Mouse (Mus musculus): ENCODE measurements at regions not wholly inside any gene's neighbourhood (a gene's known extent, or its start where the extent isn't known, plus 50 kb on each side); places are given as distances from the start of the nearest gene placed in this dataset.
A peak's percentile ranks its signal among the peaks of the same experiment; 100 is the strongest.
"Not testable (repeated sequence)": the region's sequence is repeated elsewhere in the genome, so short reads cannot be mapped to it uniquely, and the experiment has no call there.

DNA sequence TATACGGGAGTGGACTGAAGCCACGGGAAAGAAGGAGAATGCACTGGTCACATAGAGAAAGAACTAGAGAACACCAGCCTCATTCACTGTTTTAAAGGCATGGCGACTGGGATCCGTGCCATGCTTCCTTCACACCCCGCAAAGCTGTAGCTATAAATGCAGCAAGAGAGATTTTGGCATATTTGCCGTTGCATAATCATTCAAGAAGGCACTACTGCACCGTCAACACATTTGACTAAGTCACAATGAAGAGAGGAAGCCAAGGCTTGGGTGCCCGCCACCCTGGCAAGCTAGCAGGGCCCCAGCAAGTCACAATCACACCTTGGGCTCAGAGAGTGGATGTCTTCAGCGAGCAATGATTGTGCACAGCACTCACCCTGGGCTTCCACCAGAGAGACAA lies 167.1 kb downstream of the Dhx15 start:
- DNase-seq (ENCODE audit: extremely low spot score in 1 of 2, low spot score in 2 of 2): peak; percentile 57 to 77

DNA sequence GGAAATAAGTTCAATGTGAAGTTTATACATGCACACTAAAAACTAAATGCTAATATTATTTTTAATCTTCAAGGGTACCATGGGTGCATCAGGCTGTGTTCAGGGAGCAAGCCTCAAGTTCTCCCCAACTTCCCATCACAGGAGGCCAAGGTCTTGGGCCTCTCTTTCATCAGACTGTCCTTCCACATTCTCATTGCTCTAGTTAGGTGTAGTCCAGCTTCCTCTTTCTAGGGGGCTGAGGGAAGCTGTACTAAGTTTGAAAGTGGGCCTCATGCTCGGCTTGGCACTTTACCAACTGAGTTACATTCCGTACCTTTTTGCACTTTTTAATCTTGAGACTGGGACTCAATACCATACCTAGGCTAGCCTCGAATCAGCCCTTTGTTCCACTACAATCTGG lies 173.3 kb downstream of the Dhx15 start:
- intact Hi-C loops (cut with DNase I): no loop called here
- DNase-seq (ENCODE audit: extremely low spot score in 1 of 2, low spot score in 2 of 2): no peak

More for the DNA sequence above, 167.1 kb downstream of the Dhx15 start:
- intact Hi-C loops (cut with DNase I): no loop called here

DNA sequence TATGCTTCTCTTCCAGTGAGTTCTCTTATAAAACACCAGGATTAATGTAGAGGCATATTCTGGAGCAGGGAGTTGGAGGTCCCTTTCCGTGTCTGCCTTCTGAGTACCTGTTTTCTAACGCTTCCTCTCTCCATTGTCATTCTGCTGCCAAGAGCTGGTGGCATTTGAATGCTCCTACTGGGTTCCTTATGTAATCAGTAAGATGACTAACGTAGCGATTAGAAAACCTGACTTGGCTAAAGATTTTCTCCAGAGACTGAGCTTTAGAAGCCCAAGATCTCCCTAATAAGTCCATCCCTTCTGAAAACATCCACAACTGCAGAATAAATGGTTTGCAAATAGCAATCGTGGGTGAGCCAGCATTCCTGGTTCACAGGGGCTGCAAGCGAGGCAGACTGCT lies 174.5 kb downstream of the Dhx15 start:
- no peak for DNase-seq (ENCODE audit: extremely low spot score in 1 of 2, low spot score in 2 of 2)
- intact Hi-C loops (cut with DNase I): no loop called here

DNA sequence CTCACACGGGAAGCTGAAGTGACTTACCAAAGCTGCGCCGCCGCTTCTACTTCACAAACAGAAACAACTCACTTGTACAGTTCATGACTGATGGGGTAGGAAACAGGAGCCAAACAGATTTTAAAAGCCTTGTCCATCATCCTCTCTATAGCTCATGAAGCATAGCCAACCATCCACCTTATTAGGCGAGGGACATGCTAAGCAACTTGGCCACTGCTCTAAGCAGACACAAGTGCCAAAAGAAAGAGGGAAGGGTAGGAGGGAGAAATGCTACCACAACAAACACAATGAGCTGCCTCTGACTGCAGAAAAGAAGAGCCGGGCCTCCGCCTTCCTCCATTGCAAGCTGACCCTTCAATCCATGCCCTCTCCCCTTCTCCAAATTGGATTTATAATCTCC lies 179.9 kb downstream of the Dhx15 start:
- intact Hi-C loops (cut with DNase I): no loop called here
- no peak for DNase-seq (ENCODE audit: extremely low spot score in 1 of 2, low spot score in 2 of 2)

DNA sequence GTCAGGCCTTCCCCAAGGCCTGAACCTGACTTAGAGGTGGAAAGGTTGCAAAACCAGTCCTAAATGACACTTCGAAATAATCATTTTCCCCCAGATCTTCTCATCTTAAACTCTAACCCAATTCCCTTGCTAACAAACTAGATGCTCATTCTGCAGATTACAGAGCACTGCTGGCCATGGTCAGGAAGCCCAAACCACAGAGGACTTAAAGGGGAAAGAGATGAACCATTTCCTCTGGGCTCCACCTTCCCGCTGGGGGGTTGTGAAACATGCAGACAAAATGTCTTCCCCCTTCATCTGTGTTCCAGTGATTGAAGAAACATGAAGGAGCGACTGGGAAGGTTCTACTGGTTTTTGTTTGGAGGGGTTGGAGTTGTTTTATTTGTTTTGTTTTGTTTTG lies 181.4 kb downstream of the Dhx15 start:
- intact Hi-C loops (cut with DNase I): no loop called here
- DNase-seq (ENCODE audit: extremely low spot score in 1 of 2, low spot score in 2 of 2): no peak

DNA sequence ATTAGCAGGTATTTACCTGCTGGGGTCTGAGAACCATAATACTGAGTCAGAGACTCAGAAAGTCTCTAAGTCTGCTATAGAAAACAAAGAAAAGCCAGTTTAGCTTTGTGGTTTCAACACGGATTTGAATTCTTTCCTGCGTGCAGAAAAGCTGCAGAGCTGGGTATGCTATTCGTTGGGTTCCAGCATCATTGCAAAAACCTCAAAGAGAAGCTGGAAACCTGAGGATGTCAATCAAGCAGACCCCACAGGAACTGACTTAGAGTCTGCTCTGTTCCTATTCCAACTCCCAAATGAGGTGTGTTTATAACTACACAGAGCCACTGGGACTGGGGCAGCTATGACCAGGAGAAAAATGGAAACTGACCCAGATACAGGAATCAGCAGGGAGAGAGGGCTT lies 183.5 kb downstream of the Dhx15 start:
- intact Hi-C loops (cut with DNase I): no loop called here
- no peak for DNase-seq (ENCODE audit: extremely low spot score in 1 of 2, low spot score in 2 of 2)

DNA sequence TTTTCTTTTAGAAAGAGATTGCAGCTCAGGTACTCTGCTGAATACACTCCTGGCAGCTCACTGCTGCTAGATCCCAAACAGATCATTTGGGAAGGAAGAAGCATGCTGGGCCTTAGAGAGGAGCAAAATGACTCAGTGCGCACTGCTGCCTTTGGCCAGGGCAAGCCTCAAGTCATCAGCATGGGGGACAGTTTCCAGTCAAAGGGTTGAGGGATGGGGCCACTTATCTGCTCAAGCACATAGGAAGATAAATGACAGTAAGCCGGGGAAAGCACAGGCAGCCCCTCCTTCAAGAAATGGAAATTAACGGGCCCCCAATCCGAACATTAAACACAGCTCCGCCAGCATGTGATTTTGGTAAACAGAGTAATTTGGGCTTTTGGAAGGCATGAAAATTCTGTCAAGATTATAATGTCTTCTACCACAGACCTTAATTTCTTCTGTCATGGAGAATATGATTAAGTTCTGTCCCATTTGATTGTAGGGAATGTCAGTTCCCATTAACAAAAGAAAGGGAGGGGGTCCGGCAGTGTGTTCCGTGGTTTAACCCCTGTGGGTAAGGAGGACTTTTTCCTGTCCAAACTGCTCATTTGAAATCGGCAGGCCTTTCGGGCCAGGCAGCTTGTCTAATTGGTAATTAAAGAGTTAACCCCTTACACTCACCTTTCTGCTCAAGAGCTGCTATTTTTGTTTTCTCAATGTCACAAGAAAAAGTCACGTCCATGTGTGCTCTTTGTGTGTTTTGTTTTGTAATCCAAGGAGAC lies 199.3 kb downstream of the Dhx15 start:
- intact Hi-C loops (cut with DNase I): no loop called here
- DNase-seq (ENCODE audit: extremely low spot score in 1 of 2, low spot score in 2 of 2): no peak

DNA sequence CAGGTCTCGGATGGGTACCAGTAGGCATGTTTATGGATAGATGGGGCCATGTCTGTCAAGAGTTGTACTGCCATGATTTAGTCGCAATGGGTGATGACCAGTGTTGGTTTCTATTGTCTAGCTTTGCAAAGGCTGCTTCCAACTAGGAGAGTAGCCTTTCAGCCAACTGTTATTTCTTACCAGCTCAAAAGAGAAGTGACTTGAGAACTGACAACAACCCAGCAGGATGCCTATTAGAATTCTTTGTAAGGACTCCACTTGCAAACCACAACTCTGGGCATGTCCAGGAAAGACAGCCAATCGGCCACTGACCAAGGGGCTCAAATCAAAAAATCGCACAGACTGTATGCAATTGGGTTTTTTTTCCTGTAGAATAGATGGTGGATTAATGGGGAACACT lies 200.9 kb downstream of the Dhx15 start:
- DNase-seq (ENCODE audit: extremely low spot score in 1 of 2, low spot score in 2 of 2): no peak
- intact Hi-C loops (cut with DNase I): no loop called here

DNA sequence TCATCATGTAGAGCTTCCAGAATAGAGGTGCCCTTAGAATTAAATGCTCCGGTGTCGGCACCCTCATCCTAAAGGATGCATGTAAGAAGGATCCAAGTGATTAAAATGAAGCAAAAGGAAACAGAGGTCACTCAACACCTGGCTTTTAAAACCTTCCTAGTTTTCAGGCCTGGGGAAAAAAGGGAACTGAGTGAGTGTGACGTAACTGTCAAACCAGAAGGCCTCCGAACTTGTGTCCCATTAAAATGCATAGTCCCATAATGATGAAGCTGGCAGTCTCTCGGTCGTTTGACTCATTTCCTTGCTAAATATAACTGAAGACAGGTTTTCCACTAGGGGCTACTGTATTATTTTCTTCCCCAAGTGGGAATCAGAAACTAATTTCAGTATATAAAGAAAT lies 201.4 kb downstream of the Dhx15 start:
- no peak for DNase-seq (ENCODE audit: extremely low spot score in 1 of 2, low spot score in 2 of 2)
- intact Hi-C loops (cut with DNase I): no loop called here

DNA sequence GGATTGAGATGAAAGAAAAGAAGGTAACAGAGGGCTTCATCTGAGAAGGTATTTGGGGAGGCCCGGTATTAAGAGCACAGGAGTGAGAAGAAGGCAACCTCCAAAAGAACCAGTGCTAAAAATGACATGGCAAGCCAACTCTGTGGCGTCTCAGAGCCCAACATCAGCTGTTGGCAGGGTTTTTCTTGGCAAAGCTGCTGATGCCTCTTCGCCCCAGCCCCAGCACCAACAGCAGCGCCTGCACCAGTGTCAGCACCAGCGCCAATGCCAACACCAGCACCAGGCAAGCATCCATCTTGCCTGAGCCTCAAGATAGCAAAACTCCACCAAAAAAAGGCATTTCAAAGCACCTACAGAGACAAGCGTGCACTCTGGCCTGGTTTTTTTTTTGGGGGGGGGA lies 205.3 kb downstream of the Dhx15 start:
- intact Hi-C loops (cut with DNase I): no loop called here
- DNase-seq (ENCODE audit: extremely low spot score in 1 of 2, low spot score in 2 of 2): no peak

DNA sequence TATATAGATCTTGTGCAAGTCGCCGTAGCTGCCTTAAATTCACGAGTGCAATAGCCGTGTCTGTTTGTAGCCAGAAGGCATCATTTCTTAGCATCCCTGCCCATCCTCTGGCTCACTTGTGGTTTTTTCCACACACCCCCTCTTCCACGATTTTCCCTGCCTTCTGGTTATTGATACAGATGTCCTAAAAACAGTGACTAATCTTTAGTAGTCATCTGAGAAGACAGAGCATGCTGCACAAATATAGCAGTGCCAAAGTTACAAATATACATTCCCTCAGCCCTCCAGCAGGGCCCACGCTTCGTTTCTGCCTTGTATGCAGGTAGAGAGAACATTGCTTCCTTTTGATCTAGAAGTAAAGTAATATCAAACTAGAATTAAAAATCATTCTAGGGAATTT lies 207.5 kb downstream of the Dhx15 start:
- intact Hi-C loops (cut with DNase I): no loop called here
- DNase-seq (ENCODE audit: extremely low spot score in 1 of 2, low spot score in 2 of 2): no peak

DNA sequence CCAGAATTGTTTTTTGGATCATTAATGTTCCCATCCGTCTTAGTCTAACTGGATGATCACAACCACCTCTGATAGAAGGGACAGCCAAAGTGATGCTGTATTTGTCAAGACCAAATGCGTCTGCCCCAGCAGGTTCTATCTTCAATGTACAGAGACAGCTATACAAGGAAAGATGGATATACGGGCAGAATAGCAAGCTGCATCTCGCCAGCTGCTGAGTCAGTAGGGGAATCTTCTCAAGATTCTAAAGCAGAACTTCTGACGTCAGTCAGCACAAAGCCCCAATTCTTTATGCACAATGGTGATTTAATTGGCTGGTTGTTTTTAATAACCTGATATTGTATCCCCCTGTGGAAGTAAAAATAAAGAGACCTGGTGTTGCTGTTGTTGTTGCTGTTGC lies 209.4 kb downstream of the Dhx15 start:
- DNase-seq (ENCODE audit: extremely low spot score in 1 of 2, low spot score in 2 of 2): no peak
- intact Hi-C loops (cut with DNase I): no loop called here

DNA sequence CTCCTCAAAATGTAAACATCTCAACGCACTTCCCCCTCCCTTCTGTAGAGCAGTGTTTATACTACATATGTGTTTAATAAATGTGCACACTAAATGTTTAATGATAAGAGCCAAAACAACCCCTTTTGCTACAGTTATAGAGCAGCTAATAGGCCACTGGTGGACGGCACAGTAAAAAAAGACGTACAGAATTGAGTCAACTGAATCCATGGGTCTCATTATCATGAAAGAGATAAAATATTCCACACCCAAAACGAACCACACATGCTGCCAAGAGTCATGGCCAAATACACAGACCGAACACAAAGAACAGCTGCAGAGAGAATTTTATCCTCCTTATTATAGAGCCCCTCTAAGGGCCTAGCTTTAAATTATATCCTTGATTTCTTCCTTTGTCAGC lies 237.8 kb downstream of the Dhx15 start:
- intact Hi-C loops (cut with DNase I): no loop called here
- no peak for DNase-seq (ENCODE audit: extremely low spot score in 1 of 2, low spot score in 2 of 2)

DNA sequence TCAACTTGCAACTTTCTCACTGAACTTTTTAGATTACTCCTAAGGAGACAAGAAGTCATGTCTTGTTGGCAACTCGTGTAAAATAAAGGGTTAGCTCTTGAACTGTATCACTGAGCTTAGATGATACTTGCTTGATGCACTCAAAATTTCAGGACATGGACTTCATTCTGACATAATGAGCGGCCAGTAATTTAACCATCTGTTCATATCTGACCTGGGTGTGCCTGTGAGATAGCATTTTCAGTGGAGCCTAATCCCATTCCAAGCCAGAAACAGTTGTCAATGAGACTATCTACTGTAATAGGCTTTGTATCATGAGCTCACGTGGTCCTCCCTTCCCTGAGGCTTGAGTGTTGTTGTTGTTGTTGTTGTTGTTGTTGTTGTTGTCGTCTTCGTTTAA lies 240.3 kb downstream of the Dhx15 start:
- intact Hi-C loops (cut with DNase I): no loop called here
- DNase-seq (ENCODE audit: extremely low spot score in 1 of 2, low spot score in 2 of 2): no peak

DNA sequence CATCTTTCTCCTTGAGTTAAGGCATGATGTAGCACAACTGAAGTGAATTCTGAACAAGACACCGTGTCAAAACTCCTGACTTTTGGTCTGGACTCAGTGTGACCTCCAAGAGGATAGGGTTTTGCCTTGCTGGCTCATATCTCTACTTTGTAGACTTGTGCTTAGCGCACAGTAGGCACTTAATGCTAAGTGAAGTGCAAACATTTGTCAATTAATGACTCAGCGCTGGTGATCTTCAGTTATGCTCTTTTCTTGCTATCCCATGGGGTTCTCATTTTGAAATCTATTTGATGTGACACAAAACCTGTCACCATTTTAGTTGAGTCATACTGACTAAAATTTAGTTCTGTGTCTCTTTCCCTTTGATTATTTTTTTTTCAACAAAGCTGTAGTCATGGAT lies 244.3 kb downstream of the Dhx15 start:
- intact Hi-C loops (cut with DNase I): no loop called here
- DNase-seq (ENCODE audit: extremely low spot score in 1 of 2, low spot score in 2 of 2): no peak

DNA sequence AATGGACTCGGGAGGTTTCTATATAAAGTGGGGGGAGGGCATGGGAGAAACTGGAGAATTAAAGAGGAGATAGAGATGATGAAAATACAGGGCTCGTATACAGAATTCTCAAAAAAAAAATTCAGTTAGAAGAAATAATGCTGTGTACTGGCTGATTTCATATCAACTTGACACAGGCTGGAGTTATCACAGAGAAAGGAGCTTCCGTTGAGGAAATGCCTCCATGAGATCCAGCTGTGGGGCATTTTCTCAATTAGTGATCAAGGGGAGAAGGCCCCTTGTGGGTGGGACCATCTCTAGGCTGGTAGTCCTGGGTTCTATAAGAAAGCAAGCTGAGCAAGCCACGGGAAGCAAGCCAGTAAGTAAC lies 248.4 kb downstream of the Dhx15 start:
- intact Hi-C loops (cut with DNase I); DNase-seq (ENCODE audit: extremely low spot score in 1 of 2, low spot score in 2 of 2): not testable (repeated sequence)

DNA sequence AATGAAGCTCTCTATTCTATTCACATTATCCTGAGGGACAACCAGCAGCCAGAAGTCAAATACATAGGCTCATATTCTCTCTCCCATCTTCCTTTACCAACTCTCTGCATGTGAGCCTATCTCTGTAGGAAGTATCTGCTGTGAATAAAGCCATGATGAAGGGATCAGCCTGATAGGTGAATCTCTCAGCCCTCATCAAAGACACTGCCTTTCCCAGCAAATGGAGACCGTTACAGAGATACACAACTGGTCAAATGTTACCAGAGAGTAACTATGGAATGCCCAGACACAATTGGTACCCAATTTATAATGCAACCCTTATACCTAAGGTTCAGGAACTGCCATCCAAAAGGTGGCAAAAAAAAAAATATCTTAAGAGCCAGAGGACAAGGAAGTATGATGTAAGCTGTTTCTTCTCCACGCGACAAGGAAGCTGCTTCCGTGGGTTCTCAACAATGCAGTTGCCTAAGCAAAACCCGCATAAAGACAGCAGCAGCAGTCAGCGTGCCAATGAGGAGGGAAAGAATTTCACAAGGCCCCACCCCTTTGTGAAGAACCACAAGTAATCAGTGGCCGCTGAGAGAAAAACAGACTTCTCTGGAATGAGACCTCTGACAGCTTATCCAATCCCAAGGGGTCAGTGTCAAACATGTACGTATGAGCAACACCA lies 248.9 kb downstream of the Dhx15 start:
- no peak for DNase-seq (ENCODE audit: extremely low spot score in 1 of 2, low spot score in 2 of 2)
- intact Hi-C loops (cut with DNase I): no loop called here

DNA sequence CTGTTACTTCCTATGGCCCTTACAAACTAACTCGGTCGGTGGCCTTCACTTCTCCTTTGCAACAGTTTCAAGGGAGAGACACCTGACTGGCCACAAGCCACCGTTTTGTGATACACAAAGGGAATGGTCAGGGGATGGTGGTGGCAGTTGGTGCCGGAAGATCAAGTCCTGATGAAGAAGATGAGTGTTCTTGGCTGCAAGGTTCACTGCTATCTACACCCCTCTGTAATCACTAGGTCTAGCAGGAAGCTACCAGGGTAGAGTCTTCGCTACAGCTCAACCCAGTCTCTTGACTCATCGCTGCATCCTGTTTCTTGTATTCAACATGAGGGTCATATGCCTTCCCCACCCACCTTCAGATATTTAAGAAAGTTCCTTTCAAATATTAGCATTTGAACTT lies 251.5 kb downstream of the Dhx15 start:
- DNase-seq (ENCODE audit: extremely low spot score in 1 of 2, low spot score in 2 of 2): no peak
- intact Hi-C loops (cut with DNase I): no loop called here

DNA sequence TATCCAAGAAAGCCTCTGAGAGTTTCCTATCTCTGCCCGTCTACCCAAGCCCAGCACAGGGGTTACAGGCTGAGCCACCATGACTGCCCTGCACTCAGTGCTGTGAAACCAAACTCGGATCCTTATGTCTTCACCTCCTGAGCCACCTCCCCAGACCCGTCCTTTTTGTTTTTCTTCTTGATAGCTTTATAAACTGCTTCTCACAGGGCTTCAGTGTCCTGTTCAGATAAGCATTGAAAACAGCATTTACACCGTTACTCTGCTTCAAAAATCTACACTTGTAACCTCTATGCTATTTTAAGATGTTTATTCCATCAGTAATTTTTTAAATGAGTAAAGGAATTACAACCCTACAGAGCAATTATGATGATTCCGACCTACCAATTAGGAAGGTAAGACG lies 253.0 kb downstream of the Dhx15 start:
- intact Hi-C loops (cut with DNase I): no loop called here
- no peak for DNase-seq (ENCODE audit: extremely low spot score in 1 of 2, low spot score in 2 of 2)

DNA sequence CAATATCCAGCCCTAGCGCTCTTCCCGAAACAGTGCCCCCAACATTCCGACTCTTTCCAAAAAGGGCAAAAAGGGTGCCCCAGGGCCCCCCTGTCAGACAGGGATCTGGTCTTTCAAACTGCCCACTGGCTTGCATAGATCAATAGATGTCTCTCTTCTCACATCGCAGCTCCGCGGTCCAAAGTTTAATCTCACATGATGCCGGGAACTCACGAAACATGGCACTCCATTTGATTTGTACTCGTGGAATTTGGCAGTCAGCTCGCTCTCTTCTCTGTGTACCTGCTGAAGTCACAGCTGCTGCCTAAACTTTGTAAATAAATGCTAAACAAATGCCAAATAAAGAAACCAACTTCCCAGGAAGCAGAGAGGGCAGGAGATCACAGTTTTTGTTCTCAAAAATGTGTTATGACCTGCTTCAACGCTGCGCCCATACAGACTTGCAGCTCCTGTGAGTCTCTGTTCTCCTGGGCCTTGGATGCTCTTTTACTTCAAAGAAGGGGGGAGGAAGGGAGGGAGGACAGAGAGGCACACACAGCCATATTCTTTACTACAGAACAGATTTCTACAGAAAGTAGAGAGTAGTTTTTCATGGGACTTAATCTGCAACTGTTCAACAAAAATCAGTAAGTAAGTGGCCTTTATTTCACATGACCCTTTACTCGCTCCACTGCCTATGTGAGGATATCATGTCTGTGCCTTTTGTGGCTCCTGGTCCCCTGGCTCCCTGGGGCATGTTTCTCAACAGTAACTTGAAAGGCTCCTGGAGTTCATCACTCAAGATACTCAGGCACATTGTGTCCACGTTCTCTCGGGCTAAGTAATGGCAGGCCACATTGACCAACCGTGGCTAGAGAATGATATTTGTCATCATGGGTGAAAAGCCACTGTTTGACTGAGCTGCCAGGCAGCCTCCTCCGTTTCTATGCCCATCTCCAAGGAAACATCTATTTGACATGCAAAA lies 254.6 kb downstream of the Dhx15 start:
- intact Hi-C loops (cut with DNase I): no loop called here
- no peak for DNase-seq (ENCODE audit: extremely low spot score in 1 of 2, low spot score in 2 of 2)
